Mouse (Mus musculus) testis, adult 2 months (tissue): Measurements from ENCODE around the gene Als2cl.

Experiments used
- CTCF ChIP-seq: fragments of 200-500 bp; IDR thresholded peaks from 2 replicates; pipeline ENCODE4 v1.5.1; 2012; ENCODE audit warnings: low read depth, mild to moderate bottlenecking, inconsistent platforms, low read length, moderate library complexity; ENCODE audit not compliant: control insufficient read depth, insufficient read depth, insufficient replicate concordance
- POLR2A ChIP-seq: fragments of 200-500 bp; IDR thresholded peaks from 2 replicates; pipeline ENCODE4 v1.6.1; 2012; ENCODE audit warnings: low read depth, mild to moderate bottlenecking, inconsistent platforms, low read length, moderate library complexity; ENCODE audit not compliant: control insufficient read depth

GRCm38 (mm10) chr9:110933850-110934437 is 54.3 kb downstream of the Als2cl start:
- TF ChIP-seq POLR2A: no peak
- no peak for TF ChIP-seq CTCF
